Mouse (Mus musculus) embryo, embryonic 11.5 days (tissue): ENCODE data around the gene Gp1bb.

Experiments used
- DNase-seq: peaks from one replicate; pipeline ENCODE4 v3.0.0-alpha.2; 2012; ENCODE audit warnings: low read depth, low spot score

Gene Gp1bb

GRCm38 (mm10) chr16:18628948-18629340 lies 6.7 kb upstream of the Gp1bb start:
- no peak for DNase-seq

DNA sequence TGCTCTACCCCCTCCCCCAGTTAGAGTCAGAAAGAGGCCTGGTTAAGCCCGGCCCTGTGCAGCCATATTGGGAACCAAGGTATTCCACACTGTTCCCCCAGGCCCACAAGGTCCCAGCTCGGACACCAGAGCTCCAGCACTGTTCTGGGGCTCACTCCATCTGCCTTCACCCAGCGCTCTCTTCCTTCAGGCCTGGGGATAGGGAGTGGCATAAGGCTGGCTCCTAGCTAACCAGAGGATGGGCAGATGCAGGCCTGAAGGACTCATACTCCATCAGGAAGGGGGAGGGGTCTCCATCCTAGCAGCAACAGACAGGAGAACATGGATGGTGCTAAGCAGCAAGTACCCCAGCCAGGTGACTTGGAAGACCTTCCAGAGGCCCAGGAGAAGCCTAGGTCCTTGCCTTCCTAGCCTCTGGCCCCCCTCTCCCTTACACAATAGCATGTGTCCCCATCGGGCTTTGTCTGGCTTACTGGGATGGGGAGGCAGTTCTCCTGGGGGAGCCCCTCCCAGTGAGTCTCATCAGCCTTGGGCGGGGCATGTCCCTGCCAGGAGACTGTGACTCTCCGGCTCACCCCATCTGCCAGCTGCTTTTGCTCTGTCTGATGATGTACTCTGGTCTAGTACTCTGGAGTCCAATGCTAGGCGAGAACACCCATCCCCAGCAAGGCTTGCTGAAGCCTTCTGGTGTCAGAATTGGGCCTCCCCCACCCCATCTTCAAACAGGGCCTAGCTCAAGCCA lies 6.2 kb upstream of the Gp1bb start:
- DNase-seq: no peak

- DNase-seq: no peak
Observed at GRCm38 (mm10) chr16:18627163-18627562, 5.0 kb upstream of the Gp1bb start.

DNA sequence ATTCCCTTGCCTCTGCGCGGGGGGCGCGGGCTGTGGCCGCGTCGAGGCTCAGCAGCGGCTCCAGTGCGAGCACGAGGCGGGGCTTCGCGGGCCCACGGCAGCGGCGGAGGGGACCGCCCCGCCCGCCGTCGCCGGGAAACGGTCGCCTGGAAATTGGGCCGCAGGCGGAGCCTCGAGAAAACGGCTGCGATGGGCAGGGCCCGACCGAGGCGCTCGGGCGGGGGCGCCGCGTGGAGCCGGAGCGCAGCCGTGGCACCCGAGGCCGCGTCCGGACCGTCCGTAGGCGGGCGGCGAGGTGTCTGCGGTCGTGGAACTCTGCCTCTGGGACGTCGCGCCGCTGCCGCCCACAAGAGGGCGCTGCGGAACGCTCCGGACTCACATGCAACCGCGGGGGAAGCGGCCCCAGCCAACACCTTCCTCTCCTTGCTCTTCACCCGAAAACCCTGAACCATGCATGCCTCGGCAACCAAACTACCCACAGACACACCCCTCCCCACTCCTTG lies 4.2 kb upstream of the Gp1bb start, which contains the start of gene Gm49601:
Gene Gm49601, minus strand, starts transcription at position 52 of the 503 bp plus-strand sequence.
- peak; percentile 71 for DNase-seq

DNA sequence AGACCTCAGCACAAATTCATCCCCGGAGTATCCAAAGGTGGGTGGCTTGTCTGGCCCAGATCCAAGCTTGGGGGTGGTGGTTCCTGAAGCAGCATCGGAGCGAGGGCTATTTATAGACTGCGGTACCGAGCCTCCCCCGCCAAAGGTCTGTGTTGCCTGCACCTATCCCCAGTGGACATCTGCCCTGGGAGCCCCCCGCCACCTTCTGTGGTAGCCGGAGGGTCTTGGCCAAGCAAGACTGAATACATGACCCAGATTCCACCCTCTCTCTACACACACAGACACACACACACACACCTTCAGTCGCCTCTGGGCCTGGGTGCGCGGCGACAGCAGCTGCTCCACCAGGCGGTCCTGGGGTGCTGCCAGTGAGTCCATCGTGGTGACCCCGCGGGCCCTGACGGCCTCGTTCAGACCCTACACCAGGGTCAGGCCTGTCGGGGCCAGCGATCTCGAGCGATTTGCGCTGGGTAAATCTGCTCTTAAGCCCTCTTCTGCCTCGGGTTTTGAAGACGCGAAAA lies 3.6 kb upstream of the Gp1bb start:
- no peak for DNase-seq

DNA sequence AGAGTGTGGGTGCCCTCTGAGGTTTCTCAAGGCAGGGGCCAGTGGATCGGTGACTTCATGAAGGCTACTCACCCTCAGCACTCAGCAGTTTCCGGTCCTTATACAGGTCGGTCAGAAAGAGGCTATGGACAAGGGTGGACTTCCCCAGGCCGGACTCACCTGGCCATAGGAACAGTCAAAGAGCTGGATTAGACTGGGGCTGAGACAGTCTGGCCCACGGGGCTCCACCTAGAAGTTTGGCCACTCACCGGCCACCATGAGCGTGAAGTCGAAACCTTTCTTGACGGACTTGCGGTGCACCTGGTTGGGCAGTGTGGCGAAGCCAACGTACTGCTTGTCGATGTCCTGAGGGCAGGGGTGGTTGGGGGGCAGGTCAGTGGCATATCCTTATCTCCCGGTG lies 2.9 kb upstream of the Gp1bb start:
- DNase-seq: no peak

DNA sequence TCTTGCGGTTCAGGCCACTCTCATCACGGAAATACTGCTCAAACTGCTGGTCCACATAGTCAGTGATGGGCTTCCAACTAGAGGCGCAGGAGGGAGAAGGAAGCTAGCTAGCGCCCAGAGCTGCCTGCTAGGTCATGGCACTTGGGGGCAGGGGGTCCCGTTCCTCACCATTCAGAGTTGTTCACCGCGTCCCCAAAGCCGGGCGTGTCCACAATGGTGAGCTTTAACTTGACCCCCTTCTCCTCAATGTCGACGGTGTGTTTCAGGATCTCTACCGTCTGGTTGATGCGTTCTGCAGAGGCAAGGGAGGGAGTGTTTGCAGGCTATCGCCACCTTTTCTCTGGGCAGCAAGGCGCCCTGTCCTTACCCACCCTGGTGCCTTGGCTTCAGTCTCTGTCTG lies 2.4 kb upstream of the Gp1bb start:
- DNase-seq: no peak

DNA sequence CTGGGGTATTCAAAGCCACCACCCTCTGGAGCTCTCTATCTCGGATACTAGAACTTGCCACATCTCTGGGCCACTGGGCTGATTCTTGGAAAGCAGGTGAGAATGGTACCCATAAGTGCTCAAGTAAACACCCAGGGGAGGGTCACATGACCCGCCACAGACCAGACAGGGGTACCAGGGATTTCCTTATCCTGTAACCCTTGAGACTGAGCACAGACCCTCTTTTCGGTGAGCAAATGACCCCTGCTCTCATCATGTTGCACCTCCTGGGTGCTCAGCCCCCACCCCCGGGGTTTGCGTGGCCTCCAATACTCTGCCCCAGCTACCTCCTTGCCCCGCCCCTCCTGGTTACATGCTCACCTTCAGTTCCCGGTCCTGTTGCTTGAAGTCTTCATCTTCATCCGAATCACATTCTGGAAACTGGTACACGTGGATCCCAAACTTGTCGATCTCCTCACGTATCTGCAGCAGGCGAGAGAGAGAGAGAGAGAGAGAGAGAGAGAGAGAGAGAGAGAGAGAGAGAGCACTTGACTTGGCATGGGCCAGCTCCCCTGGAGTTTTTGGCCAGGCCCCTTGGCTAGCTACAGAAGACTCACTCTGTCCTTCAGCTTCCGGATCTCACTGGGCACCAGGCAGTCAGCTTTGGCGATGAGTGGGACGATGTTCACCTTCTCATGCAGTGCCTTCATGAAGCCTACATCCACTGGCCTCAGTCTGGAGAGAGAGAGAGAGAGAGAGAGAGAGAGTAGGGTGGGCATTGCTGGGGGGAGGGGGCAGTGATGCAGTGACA lies 1.7 kb upstream of the Gp1bb start:
- no peak for DNase-seq

GRCm38 (mm10) chr16:18622916-18623750 lies 930 bp upstream of the Gp1bb start:
- DNase-seq: no peak

DNA sequence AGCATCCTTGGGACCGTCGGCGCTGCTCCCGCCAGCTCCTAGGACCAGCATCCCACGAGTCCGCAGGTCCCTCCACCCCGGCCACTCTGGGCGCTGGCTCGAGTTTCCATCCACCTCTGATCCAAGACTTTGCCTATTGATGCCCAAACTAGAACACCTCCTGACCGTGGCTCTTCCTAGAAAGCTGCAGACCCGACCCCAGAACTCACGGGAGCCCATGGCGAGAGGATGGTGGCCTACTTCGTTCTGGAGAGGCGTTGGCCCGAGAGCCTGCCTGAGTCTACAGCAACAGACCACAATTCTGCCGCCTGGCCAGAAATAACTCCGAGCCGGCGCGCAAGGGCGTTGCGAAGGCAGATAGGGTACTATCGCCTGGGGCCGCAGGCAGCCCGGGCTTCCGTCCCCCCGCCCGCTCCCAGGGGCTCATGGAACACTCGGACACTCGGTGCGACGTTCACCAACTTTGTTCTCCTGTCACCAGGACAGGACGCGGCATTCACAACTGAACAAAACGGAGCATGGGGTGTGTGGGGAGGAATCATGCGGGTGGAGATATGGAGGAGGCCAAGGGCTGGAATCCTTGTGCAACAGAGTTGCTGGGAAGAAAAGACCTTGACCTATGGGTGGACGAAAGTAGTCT lies 721 bp downstream of the Gp1bb start:
- DNase-seq: no peak

DNA sequence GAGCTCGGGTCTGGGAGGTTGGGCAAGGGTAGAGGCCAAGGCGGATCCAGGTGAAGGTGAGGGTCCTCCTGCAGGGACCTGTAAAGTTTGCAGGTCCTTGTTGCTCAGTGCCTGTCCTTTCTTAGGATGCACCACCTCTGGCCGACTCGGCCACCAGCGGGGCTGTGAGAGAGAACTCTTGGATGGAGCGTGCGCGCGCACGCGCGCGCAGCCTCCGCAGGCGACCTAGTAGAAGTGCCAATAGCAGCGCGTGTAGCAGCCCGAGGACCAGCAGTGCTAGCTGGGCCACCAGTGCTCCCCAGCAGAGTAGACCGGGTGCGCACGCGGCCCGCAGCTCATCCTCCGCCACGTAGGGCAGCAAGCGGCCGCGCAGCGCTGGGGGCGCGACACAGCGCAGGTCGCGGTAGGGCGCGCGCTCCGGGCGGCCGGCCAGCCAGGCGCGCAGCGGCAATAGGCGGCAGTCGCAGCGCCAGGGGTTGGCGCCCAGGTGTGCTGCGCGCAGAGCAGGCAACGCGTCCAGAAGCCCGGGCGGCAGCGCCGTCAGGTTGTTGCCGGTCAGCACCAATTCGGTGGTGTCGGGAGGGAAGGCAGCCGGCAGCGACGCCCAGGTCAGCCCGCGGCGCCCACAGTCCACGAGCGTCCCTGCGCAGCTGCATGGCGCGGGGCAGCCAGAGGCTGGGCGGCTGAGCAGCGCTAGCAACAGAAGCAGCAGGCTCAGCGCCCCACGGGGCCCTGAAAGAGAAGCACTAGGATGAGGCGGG lies 1.4 kb downstream of the Gp1bb start:
- no peak for DNase-seq

DNA sequence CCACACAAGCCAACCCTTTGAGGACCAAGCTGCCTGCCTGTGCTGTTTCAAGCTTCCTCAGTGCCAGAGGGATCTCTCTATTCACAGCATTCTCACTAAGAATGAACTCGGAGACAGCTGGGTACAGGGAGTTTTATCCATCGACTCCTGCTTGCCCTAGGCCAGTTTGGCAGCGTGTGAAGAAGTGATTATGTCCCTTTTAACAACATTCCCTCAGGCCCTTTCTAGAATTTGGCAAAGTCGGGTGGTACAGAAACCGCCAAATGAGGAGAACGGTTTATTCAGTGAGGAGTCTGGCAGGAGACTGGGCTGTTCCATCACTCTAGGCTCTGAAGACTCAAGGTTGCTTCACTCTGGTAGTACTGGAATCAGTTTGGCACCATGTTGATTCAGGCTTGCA lies 2.0 kb downstream of the Gp1bb start:
- DNase-seq: no peak

DNA sequence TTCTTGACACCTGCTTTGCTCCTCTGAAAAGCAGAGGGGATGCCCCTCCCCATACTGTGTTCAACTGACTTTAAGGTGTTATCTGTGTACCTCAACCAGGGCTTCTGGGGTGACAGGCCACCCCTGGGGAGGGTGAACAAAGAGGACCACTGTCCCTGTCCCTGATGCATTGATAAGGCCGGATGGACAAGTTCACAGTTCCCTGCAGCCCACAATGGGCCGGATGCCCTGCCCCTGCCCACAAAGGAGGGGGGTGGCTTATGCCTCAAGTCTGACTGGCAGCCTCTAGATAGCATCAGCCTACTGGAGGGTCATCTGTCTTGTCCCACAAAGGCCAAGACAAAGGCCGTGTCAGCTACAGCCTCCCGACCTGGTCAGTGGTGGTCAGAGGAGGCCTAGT lies 3.1 kb downstream of the Gp1bb start:
- DNase-seq: no peak

GRCm38 (mm10) chr16:18618297-18618696 lies 3.9 kb downstream of the Gp1bb start:
- no peak for DNase-seq

- DNase-seq: peak; percentile 83
Observed at GRCm38 (mm10) chr16:18617370-18618065, 4.7 kb downstream of the Gp1bb start.

DNA sequence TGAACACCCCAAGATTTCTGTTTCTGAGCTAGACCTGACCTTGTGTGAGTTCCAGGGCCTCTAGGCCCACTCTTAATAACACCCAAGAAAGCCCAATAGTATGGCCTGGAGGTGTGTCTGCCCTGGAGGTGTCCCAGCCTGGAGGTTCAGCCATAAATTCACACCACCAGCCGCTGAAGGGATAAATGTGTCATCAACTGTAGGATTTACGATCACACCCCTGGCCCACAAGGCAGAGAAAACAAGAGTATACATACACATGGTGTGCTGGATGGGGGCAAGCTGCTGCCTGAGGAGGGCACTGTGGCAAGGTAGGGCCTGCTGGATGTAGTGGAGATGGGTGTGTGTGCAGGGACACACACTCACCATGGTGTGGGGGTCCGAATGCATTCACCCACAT lies 8.9 kb downstream of the Gp1bb start:
- no peak for DNase-seq

DNA sequence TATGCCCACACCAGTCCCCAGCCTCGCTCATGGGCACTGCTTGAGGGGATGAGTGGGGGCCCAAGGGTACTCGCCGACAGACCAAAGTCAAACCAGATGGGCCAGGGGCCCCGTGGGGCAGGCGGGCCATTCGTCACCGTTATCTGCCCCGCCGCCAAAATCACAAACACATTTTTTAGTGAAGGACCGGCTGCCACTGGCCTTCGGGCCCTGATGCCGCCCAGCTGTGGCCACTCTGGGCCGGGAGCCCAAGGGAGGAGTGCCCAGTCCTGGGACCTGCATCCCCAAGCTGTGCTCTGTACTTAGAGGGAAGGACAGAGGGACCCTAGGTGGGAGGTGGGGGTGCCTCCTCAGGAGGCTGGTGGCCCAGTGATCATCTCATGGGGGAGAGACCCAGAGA lies 10.5 kb downstream of the Gp1bb start:
- no peak for DNase-seq

DNA sequence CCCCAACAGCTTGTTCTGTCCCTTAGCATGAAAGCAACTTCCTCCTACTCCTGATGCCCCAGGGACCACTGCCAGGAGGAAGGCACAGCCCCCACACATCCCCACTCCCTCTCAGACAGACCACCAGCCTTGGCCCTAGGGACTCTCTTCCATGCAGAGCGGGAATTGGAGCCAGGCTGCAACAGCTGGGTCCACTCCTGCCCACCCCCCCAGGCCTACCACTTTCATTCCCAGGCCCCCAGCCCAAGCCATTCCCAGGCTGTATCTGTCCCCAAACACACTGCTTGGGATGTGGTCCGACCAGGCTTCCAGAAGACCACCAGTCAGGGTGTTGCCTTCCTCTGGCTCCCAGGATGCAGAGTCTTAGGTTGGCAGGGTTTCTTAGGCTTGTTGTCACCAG lies 13.1 kb downstream of the Gp1bb start:
- no peak for DNase-seq

GRCm38 (mm10) chr16:18608226-18608625 lies 14.0 kb downstream of the Gp1bb start:
- DNase-seq: no peak

- no peak for DNase-seq
Observed at GRCm38 (mm10) chr16:18605705-18606104, 16.5 kb downstream of the Gp1bb start.
